ENCODE assay signal across 9 mouse cellular contexts in genomic region chr9:120511781-120512180, GRCm38 (mm10). TPM values are rescaled to one million over a fixed set of nuclear protein-coding genes. Genes with fewer than 3 reads are reported as not detected.
DNase-seq lines count a peak whose midpoint lies in the region; ATAC-seq and TF ChIP-seq lines count a peak whose summit lies in the region.
"Had no signal": no experiment of that assay in that cellular context is flagged by ENCODE, and none has a peak within 500 bp of the region (broad histone marks: within the 10 kb centered on the region; RNA-seq: fewer than 3 reads in every experiment).

No protein-coding gene starts in this region.

- 81% methylated on average over 3 of the region's 3 CpGs for WGBS in hindbrain, postnatal 0 days
- 88% methylated on average over 3 of the region's 3 CpGs for WGBS in hindbrain, embryonic 16.5 days
- 78% methylated on average over 3 of the region's 3 CpGs for WGBS in heart, embryonic 12.5 days

- no peak overlapping the region for H3K4me2 ChIP-seq in hindbrain, postnatal 0 days (ENCODE audit: low read depth, low read length)
- H3K4me2 ChIP-seq in hindbrain, embryonic 16.5 days (ENCODE audit: low read length), result no peak overlapping the region
- H3K4me2 ChIP-seq in heart, embryonic 12.5 days, result no peak overlapping the region

- no peaks in the 10 kb centered on the region for H3K36me3 ChIP-seq in hindbrain, postnatal 0 days (ENCODE audit: insufficient read depth, low read length)
- no peaks in the 10 kb centered on the region for H3K36me3 ChIP-seq in hindbrain, embryonic 16.5 days (ENCODE audit: control insufficient read depth, insufficient read depth, low read length)
- no peaks in the 10 kb centered on the region for H3K36me3 ChIP-seq in heart, embryonic 12.5 days

- peak; percentile 69 for TF ChIP-seq CTCF in hindbrain, postnatal 0 days (IDR thresholded peaks at IDR 0.05; ENCODE audit: low read depth)

- no peak overlapping the region for H3K27ac ChIP-seq in hindbrain, postnatal 0 days
- no peak overlapping the region for H3K27ac ChIP-seq in hindbrain, embryonic 16.5 days (ENCODE audit: low read depth, low read length)
- no peak overlapping the region for H3K27ac ChIP-seq in heart, embryonic 12.5 days (ENCODE audit: poor library complexity, severe bottlenecking)

- no peaks in the 10 kb centered on the region; the same call in 1 of the 2 replicates for H3K9me3 ChIP-seq in hindbrain, postnatal 0 days (ENCODE audit: low read length)
- no peaks in the 10 kb centered on the region for H3K9me3 ChIP-seq in hindbrain, embryonic 16.5 days (ENCODE audit: control insufficient read depth, low read length)
- peaks cover 14% of the 10 kb centered on the region for H3K9me3 ChIP-seq in heart, embryonic 12.5 days (replicated peaks)

- no peaks in the 10 kb centered on the region for H3K27me3 ChIP-seq in hindbrain, postnatal 0 days (ENCODE audit: insufficient read depth, low read length)
- no peaks in the 10 kb centered on the region for H3K27me3 ChIP-seq in hindbrain, embryonic 16.5 days (replicated peaks; ENCODE audit: control insufficient read depth, insufficient read depth, low read length)
- no peaks in the 10 kb centered on the region for H3K27me3 ChIP-seq in heart, embryonic 12.5 days (replicated peaks)

- no peak for ATAC-seq in hindbrain, postnatal 0 days
- no peak for ATAC-seq in hindbrain, embryonic 16.5 days
- peak; percentile 63 for ATAC-seq in megakaryocyte progenitor cell, adult 5-6 weeks (replicated peaks; ENCODE audit: poor library complexity)
- no peak for ATAC-seq in heart, embryonic 12.5 days (ENCODE audit: insufficient number of reproducible peaks, low FRiP score)

- no peak overlapping the region for H3K9ac ChIP-seq in hindbrain, postnatal 0 days (replicated peaks; ENCODE audit: low read length)
- H3K9ac ChIP-seq in hindbrain, embryonic 16.5 days (ENCODE audit: low read depth, low read length), result no peak overlapping the region
- H3K9ac ChIP-seq in heart, embryonic 12.5 days, result no peak overlapping the region

- H3K4me1 ChIP-seq in hindbrain, postnatal 0 days (ENCODE audit: insufficient read depth, low read length), result no peaks in the 10 kb centered on the region
- no peaks in the 10 kb centered on the region for H3K4me1 ChIP-seq in hindbrain, embryonic 16.5 days (ENCODE audit: control insufficient read depth, insufficient read depth, low read depth, low read length)
- no peaks in the 10 kb centered on the region for H3K4me1 ChIP-seq in heart, embryonic 12.5 days (replicated peaks)

- H3K4me3 ChIP-seq in hindbrain, postnatal 0 days (ENCODE audit: low read length), result no peak overlapping the region
- H3K4me3 ChIP-seq in hindbrain, embryonic 16.5 days (ENCODE audit: low read length), result no peak overlapping the region
- no peak overlapping the region for H3K4me3 ChIP-seq in heart, embryonic 12.5 days

- no peak for DNase-seq in hindbrain, postnatal 0 days (ENCODE audit: low spot score)
- DNase-seq in right cerebral cortex, postnatal 14 days, result peak; percentile 37
- no peak for DNase-seq in right cerebral cortex, postnatal 36 days (ENCODE audit: low spot score in 2 of 2)
- peak; percentile 17 to 44 for DNase-seq in adrenal gland, postnatal 36 days
- no peak for DNase-seq in right cerebral cortex, adult 2 months (ENCODE audit: low spot score in 2 of 2)

RNA-seq across cellular contexts. Expression of gene Eif1b, which starts 19.7 kb away (rescaled TPM):
- total RNA-seq in hindbrain, postnatal 0 days (2014; rRNA removed), result 80.5 and 82.6 TPM in 2 replicates
- 325 and 329 TPM in 2 replicates for polyA plus RNA-seq in hindbrain, postnatal 0 days (2015; fragmentation: Nextera tagmentation; extraction: Ambion mirVana)
- 292 and 300 TPM in 2 replicates for polyA plus RNA-seq in hindbrain, embryonic 16.5 days (2015; fragmentation: Nextera tagmentation; extraction: Ambion mirVana)
- total RNA-seq in adrenal gland, postnatal 36 days (2021), result 10 to 100 TPM; 64.2 to 67.7 TPM
- 61.7 and 79.5 TPM in 2 replicates for total RNA-seq in megakaryocyte progenitor cell, adult 5-6 weeks (2015)
- 93.5 and 120 TPM in 2 replicates for total RNA-seq in megakaryocyte progenitor cell, adult 5-6 weeks (2017)
- polyA plus RNA-seq in heart, embryonic 12.5 days (2016; fragmentation: Nextera tagmentation; extraction: Ambion mirVana), result 153 and 157 TPM in 2 replicates

RNA-seq across cellular contexts. Expression of gene Entpd3, which starts 27.8 kb away (rescaled TPM):
- total RNA-seq in hindbrain, postnatal 0 days (2014; rRNA removed), result 4.0 and 7.0 TPM in 2 replicates
- 3.7 and 4.4 TPM in 2 replicates for polyA plus RNA-seq in hindbrain, postnatal 0 days (2015; fragmentation: Nextera tagmentation; extraction: Ambion mirVana)
- polyA plus RNA-seq in hindbrain, embryonic 16.5 days (2015; fragmentation: Nextera tagmentation; extraction: Ambion mirVana), result 4.5 and 4.7 TPM in 2 replicates
- total RNA-seq in adrenal gland, postnatal 36 days (2021), result 1 to 10 TPM in 1 of 2 experiments, under 1 TPM in 1; 0.40 to 2.9 TPM
- total RNA-seq in megakaryocyte progenitor cell, adult 5-6 weeks (2015), result not detected in 2 replicates
- total RNA-seq in megakaryocyte progenitor cell, adult 5-6 weeks (2017), result not detected in 2 replicates
- 0.14 and 0.37 TPM in 2 replicates for polyA plus RNA-seq in heart, embryonic 12.5 days (2016; fragmentation: Nextera tagmentation; extraction: Ambion mirVana)
- total RNA-seq: megakaryocyte-erythroid progenitor cell, adult 5-6 weeks had no signal

RNA-seq across cellular contexts. Expression of gene Rpl14, which starts 59.5 kb away (rescaled TPM):
- 137 and 147 TPM in 2 replicates for total RNA-seq in hindbrain, postnatal 0 days (2014; rRNA removed)
- polyA plus RNA-seq in hindbrain, postnatal 0 days (2015; fragmentation: Nextera tagmentation; extraction: Ambion mirVana), result 432 and 453 TPM in 2 replicates
- polyA plus RNA-seq in hindbrain, embryonic 16.5 days (2015; fragmentation: Nextera tagmentation; extraction: Ambion mirVana), result 360 and 404 TPM in 2 replicates
- total RNA-seq in adrenal gland, postnatal 36 days (2021), result 100 to 1,000 TPM; 522 to 541 TPM
- 2,102 and 2,150 TPM in 2 replicates for total RNA-seq in megakaryocyte progenitor cell, adult 5-6 weeks (2015)
- 2,250 and 2,701 TPM in 2 replicates for total RNA-seq in megakaryocyte progenitor cell, adult 5-6 weeks (2017)
- polyA plus RNA-seq in heart, embryonic 12.5 days (2016; fragmentation: Nextera tagmentation; extraction: Ambion mirVana), result 476 and 492 TPM in 2 replicates

Comparison
In these comparisons a context has a peak if more than half of its experiments do, and no peak if none do; other contexts are left out.
1. DNase-seq: peak in right cerebral cortex, postnatal 14 days (single experiment) and adrenal gland, postnatal 36 days (2 of 2); none in hindbrain, postnatal 0 days (single experiment), right cerebral cortex, postnatal 36 days (0 of 2) and right cerebral cortex, adult 2 months (0 of 2).